Mouse (Mus musculus): ENCODE measurements around the gene Gpr84. TPM values are rescaled to one million over a fixed set of nuclear protein-coding genes. Genes with fewer than 3 reads are reported as not detected.

Gene Gpr84
- total RNA-seq (2021), result 1 to 10 TPM; 1.0 to 1.1 TPM
- long read RNA-seq, experiment 1, result 0 reads
- long read RNA-seq, experiment 2, partial matches to known transcripts, result 0 of 1 reads
- long read RNA-seq, experiment 2, other reads (novel, unspliced or antisense), result 0 of 1 reads

DNA sequence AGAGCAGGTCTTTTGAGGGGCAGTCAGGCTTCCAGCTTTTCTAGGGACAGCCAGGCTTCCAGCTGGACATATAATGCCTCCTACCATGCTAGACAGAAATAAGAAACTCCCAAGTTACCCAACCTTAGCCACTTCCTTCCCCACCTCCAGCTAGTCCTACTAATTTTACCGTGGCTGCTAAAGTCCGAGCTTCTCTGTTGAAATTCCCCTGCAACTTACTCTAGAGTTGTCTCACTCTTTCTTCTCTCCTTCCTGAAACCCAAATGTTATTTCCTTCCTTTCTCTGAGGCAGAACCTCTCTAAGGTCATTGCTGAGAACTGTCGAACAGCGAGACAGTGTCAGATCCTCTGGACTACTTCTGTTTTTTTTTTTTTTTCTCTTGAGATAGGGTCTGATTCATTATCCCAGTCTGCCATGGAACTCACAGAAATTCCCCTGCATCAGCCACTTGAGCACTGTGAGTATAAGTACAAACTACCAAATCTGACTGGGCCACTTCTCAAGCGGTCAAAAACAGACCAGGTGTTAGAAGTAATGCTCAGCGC is at the start of gene Gpr84:
TSS of gene Gpr84 (minus strand) at position 248 of the 546 bp plus-strand sequence.
- no peak for DNase-seq (ENCODE audit: low spot score in 2 of 2)
- intact Hi-C loops (cut with DNase I), result loop anchor here (10.0 kb wide), 1 partner anchor 326 kb away; no protein-coding TSS in a partner anchor

DNA sequence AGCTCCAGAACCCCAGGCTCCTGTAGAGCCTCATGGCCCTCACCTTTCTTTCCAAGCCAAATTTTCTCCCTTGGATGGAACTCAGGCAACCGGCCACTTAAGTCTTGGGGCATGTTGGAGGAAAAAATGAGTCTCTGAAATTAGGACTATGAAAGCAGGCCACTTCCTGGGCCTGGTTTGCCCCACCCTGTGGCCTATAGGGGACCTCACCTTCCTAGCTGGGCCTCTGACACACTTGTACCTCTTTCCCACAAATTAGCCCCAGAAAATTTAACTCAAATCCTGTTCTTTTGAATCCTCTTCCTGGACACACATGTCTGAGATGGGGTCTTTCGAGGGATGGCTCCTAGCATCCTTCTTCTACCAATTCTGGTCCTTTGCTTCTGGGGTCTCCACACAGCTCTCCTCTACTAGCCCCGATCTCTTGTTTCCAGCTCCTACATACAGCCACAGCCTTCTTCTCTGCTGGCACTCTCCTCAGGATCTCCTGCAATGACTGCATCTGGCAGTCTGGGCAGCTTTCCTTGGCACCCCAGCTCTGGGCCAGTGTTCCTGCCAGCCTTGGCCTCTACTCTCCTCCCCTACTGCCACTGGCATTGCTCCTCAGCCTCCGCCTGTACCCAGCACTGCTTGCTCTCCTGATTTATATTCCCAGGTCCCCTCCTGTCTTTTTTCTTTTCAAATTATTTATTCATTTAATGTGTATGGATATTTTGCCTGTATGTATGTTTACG is 49.6 kb upstream of the Gpr84 start:
- peak in 1 of 2 experiments; percentile 46 for DNase-seq (ENCODE audit: low spot score in 2 of 2)
- intact Hi-C loops (cut with DNase I), result no loop called here

DNA sequence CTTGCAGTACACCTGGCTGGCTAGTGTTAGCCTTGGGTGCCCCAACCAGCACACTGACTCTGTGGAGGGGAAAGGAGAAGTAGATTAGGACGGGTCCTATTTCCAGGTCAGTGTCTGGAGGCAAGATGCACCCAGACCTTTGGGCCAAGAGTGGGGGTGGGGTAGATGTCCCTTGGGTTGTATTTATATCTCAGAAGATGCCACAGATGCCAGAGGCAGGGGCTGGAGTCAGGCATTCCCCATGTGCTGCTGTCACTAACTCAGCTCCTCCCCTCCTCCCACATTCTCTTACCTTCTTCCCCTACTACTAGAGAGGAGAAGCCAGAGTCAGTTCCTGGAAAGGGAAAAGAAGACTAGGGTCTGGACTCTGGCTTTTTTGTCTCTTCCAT is 48.7 kb upstream of the Gpr84 start:
- intact Hi-C loops (cut with DNase I), result no loop called here
- no peak for DNase-seq (ENCODE audit: low spot score in 2 of 2)

DNA sequence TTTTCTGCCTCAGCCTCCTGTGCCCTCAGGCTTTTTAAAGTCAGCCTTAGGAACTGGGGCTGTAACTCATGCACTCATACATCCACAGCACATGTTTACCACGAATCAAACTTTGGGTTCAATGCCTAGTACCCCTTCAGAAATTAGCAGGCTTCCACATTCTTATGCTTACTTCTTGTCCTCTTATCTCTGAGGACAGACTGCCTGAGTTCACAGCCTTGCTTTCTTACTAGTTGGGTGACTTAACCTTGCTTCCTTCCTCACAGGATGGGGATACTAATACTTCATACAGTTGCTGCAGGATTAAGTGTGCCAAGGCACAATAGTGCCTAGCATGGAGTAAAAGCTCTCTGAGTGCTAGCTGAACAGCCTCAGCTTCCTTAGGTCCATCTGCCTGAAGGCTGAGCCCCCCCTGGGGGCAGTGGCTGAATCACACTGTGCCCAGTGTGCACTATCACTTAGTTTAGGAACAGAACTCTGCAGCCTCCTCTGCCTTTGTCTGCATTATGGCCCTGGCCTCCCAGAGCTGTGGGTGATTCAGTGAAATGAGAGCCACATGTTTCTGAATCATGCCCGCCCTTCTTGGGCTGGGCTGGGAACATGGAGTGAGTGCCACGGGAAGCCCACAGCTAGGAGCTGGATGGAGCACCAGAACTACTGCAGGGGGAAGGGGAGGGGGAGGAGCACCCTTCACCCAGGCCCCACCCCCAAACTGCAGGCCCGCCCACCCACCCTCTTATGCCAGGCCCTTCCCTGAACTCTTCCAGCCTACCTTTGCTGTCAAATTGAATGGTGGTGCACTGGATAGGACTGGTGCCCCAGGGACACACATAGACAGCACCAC is 48.1 kb upstream of the Gpr84 start:
- intact Hi-C loops (cut with DNase I), result no loop called here
- DNase-seq (ENCODE audit: low spot score in 2 of 2), result no peak

DNA sequence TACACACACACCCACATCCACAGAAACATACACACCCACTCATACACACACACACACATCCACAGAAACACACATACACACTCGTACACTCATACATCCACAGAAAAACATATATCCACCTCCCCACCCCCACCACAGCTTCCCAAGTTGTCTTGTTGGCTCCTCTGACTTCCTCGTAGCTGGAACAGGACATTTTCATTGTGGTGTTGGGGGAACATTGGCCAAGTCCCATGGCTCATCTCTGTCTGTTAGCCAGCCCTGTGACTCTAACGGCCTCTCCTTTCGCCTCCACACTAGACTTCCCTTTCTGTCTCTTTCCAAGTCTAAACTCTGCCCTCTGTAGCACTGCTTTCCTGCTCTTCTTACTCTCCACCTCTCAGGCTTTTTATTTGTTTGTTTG is 47.4 kb upstream of the Gpr84 start:
- no peak for DNase-seq (ENCODE audit: low spot score in 2 of 2)
- intact Hi-C loops (cut with DNase I), result no loop called here

DNA sequence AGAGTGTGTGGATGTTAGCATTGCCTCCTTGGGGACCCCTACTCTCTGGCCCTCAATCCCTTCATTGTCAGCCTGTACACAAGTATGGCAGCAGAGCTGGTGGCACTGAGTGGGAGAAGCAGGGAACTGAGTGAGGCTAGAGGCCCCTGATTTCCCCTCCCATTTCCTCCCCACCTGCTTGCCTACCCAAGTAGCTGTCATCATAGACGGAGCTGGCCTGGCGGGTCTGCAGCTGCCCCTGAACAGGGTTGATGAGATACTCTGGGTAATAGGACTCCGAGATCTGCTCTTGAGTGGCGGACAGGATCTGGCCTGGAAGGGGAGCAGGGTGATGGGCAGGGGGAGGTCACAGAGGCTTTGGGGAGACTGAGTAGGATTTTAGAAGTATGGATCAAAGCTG is 45.7 kb upstream of the Gpr84 start:
- no peak for DNase-seq (ENCODE audit: low spot score in 2 of 2)
- intact Hi-C loops (cut with DNase I), result no loop called here

DNA sequence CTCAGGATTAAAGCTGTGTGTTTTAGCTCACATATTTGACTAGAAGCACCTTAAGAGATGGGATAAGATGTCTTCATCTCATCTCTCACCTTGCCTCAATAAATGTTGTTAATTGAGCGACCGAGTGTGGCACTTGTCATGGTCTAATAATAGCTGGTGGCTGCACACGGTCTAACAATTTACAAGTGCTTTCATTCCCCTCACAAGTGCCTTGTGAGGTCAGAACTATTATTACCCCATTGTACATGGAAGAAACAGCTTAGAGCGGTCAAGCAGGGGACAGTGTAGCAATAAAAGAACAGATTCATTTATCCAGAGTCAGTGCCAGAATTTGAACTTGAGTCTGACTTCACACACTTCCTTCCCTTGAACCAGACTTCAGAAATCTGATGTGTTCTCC is 45.0 kb upstream of the Gpr84 start:
- intact Hi-C loops (cut with DNase I), result no loop called here
- no peak for DNase-seq (ENCODE audit: low spot score in 2 of 2)

DNA sequence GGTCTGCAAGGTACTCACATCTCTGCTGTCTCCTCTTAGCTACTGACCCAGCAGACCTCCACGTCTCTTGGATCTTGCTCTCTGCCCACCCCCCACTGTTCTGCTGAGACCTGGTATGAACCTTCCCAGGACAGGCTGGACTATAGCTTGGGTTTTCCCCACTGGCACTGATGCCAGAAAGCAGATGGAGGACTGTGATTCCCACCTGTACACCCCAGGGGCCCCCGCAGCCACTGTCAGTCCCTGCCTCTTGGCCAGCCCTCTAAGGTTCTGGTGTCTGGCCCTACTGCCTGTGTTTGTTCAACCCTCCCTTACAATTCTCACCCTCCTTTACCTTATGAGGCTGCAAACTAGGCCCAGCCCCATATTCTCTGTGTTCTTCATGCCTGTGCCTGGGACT is 44.3 kb upstream of the Gpr84 start:
- no peak for DNase-seq (ENCODE audit: low spot score in 2 of 2)
- intact Hi-C loops (cut with DNase I), result no loop called here

DNA sequence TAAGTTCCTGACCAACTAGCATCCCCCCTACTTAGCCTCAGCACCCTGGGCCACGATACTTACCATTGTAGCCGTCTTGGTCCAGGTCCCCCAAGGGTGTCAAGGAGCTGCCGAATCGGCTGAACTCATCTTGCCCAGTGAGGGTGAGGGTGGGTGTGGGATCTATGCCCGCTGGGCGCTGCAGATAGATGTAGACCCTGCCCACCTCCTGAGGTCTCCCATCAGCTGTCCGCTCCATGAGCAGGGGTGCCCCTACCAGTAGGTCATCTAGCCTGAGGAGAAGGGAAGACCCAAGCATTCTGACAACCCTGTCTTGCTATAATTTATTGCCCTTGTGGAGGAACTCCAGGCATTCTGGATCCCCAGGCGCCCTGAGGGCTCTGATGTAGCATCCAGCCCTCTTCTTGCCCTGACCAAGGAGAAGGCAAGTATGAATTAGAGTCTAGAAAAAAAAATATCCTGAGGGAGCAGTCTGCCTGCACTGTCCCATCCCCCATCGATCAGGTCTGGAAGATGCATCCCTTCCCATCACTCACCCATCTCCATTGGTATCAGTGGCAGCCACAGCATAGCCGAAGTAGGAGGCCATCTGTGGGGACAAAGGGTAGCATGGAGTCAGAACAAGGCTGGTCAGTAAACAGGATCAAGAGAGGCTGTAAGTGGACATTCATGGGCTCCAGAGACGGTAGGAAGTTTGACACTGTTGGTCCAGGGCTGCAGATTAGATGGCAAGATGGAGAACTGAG is 43.3 kb upstream of the Gpr84 start:
- intact Hi-C loops (cut with DNase I), result no loop called here

DNA sequence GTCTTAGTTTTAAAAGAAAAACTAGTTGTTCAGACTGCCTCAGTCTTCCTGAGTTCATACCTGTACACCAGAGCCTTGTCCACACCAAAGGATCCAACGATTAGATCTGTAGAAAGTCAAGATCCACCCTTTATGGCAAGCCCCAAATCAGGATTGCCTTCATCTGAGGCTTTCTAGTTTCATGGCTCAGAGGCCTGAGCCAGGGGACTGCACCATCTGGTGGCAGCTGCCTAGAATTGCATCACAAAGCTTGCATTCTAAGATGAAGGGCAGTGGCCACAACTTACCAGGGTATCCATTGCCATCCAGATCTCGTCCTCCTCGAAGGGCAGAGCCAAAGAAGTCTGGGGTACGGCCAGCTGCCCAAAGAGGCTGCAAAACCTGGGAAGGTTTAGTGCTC is 42.4 kb upstream of the Gpr84 start:
- intact Hi-C loops (cut with DNase I), result no loop called here

More for the DNA sequence above, 43.3 kb upstream of the Gpr84 start:
- no peak for DNase-seq (ENCODE audit: low spot score in 2 of 2)

DNA sequence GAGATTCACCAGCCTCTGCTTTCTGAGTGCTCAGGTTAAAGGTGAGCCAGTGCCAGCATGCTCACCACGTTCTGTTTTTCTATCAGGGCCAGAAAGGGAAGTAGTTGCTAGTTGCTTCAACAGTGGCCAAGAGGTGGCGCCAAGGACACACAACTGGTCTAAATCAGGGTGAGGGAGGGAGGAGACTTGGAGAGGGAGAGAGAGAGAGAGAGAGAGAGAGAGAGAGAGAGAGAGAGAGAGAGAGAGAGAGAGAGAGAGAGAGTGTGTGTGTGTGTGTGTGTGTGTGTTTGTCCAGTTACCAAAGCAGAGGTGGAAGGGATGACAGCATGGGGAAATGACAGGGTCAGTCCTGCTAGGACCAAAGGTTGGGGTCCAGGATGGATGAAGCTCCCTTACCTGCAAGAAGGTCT is 36.9 kb upstream of the Gpr84 start:
- peak; percentile 70 to 78 for DNase-seq (ENCODE audit: low spot score in 2 of 2)
- intact Hi-C loops (cut with DNase I), result loop anchor here (1.0 kb wide), 1 partner anchor 41 kb away; no protein-coding TSS in a partner anchor

More for the DNA sequence above, 42.4 kb upstream of the Gpr84 start:
- peak in 1 of 2 experiments; percentile 64 for DNase-seq (ENCODE audit: low spot score in 2 of 2)

DNA sequence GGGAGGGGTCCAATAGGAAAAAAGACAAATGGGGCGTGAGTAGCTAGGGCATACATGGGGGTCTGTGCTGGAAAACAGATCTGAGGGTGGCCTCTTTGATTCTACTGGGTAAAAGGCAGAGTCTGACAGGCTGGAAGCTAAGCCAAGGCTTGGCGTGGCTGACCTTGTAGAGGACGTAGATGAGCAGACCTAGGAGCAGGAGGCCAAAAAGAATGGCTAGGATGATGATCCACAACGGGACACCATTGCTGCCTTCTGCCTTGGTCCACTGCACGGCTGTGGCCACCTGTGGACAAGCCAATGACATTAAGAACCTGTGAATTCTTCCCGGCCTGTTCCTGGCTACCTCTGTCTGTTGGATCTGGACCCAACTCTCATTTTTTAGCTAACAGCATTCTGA is 35.4 kb upstream of the Gpr84 start:
- DNase-seq (ENCODE audit: low spot score in 2 of 2), result no peak
- intact Hi-C loops (cut with DNase I), result no loop called here

DNA sequence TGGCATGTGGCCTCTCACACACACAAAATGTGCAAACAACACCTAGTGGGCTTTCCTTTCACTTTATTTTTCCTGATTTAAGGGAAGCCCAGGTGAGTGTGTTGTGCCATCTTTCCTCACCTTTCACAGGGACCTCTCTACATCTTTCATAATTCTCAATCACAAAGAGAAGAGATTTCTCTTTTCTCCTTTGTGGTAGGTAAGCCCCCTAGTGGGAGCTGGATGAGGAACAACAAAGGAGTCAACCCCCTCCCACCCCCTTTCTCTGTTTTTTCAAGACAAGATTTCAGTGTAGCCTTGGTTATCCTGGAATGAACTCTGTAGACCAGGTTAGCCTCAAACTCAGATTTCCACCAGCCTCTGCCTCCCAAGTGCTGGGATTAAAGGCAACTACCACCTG is 33.1 kb upstream of the Gpr84 start:
- intact Hi-C loops (cut with DNase I), result no loop called here
- no peak for DNase-seq (ENCODE audit: low spot score in 2 of 2)

DNA sequence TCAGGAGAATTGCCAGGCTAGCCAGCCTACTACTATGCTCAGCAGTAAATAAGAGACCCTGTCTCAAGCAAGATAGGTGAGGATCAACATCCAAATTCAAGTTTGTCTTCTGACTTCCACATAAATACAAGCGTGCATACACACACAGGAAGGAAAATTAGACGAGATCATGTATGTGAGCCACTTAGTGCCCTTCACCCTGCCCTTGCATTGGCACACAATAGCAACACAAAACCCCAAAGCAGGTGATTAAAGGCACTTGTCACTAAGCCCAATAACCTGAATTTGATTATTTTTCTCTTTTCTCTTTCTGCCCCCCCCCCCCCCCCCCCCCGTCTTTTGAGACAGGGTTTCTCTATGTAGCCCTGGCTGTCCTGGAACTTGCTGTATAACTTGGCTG is 32.6 kb upstream of the Gpr84 start:
- intact Hi-C loops (cut with DNase I), result no loop called here

DNA sequence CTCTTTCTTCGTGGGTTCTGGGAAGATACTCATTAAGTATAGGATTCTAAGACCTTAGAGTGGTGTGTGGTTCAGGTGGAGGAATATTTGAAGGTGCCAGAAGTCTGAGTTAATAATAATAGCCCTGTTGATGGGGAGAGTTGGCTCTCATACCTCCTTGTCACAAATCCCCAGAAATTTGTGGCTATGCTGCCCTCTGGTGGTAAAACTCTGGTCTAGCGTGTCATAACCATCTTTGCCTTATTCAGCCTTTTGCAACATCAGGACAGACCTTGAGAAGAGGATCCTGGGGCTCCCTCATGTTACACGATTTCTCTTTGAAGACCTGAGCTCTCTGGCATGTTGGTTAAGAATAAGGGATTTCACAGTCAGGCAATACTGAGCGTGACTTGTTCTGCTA is 32.0 kb upstream of the Gpr84 start:
- peak; percentile 85 to 87 for DNase-seq (ENCODE audit: low spot score in 2 of 2)
- intact Hi-C loops (cut with DNase I), result no loop called here

More for the DNA sequence above, 32.6 kb upstream of the Gpr84 start:
- DNase-seq (ENCODE audit: low spot score in 2 of 2), result no peak

DNA sequence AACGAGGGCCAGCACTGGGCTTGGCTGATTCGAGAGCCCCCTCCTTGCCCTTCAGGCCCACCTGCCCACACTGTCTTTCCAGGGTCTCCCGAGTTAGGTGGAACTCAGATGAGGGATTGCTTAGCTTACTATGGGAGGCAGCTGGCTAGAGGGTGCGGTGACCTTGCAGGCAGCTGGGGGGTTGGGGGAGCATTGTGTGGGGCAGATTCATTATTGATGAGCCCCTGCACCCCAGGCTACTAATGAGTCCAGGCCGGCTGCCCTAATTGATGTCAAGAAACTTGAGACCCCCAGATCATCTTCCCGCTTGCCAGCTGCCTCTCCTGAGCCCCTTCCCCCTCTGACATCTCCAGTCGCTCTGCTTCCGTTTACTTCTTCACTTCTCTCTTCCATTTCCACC is 31.1 kb upstream of the Gpr84 start:
- DNase-seq (ENCODE audit: low spot score in 2 of 2), result no peak
- intact Hi-C loops (cut with DNase I), result no loop called here

DNA sequence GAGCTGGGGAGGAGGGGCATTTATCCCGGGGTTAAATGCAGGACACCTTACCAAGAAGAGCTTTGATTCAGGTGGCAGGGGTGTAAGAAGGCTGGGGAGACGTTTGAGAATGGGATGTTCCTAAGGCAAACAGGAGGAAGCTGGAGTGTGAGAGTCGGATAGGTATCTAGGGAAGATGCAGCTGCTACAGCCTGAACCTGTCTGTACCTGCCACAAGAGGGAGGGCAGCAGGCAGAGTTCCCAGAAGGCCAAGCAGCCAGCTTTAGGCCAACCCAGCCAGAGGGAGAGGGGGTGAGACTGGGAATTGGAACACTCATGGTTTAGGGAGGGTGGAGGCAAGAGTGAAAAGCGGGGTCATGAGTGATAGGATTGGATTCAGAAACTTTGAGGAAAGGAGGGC is 30.4 kb upstream of the Gpr84 start:
- intact Hi-C loops (cut with DNase I), result no loop called here
- DNase-seq (ENCODE audit: low spot score in 2 of 2), result no peak

DNA sequence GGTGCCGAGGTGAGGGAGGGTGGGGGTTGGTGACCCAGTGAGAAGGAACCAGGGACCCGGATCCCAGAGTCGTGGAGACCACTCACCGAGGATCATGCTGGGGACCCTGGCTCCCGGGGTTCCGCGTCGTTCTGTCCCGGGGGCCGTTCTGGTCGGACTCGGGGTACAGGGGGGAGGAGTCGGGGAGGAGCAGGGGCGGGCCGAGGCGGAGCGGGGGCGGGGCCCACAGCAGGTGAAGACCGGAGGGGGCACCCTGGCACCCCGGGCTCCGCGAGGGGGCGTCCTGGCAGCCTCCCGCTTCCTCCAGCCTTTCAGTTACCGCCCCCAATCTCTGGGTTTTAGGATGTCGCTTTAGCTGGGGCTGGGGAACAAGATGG is 29.5 kb upstream of the Gpr84 start, which contains the start of gene Zfp385a:
TSS of gene Zfp385a (minus strand) at position 133 of the 377 bp plus-strand sequence.
- peak; percentile 77 to 80 for DNase-seq (ENCODE audit: low spot score in 2 of 2)
- intact Hi-C loops (cut with DNase I), result no loop called here

DNA sequence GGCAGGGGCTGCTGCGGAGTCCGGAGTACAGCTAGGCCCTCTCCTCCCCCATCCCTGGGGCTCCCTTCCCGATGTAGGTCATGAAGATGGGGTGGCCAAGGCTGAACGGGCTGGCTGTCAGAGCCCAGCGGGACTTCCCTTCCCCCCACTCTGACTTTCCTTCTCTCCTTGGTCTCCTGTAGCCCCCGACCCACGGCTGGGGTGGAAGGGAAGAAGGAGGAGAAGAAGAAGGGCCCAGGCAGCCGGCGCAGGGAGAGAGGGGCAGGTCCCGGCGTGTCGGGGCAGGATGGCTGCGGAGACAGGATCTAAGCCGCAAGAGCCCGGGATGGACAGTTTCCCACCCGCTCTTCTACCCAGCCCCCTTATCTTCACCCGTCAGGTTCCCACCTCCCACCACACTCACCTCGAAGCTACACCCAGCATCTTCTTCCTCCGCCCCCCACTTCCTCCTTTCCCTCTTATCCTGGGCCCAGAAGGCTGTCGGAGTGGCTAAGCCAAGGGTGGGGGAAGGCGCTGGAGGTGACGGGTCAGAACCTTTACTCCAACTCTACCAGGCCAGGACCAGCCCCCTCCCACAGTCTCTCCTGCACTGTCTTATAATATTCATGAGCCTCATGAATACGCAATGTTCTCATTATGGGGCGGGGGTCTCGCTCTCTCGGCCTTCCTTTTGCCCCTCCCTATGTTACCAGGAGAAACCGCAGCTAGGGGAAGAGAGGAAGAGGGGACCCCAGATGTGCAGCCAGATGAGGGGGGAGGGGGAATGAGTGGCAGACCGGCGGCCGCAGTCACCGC is 29.0 kb upstream of the Gpr84 start:
- DNase-seq (ENCODE audit: low spot score in 2 of 2), result no peak
- intact Hi-C loops (cut with DNase I), result no loop called here

All from left cerebral cortex, postnatal 14 days (tissue).